Mouse (Mus musculus) T-helper 1 cell (primary cell): Measurements from ENCODE around the gene Asap2.

Experiments
- in situ Hi-C: fragments of 300-600 bp; cut with MboI, MseI; formaldehyde crosslinking; loops from one replicate; pipeline ENCODE4 v1.15.1; 2025; ENCODE audit warnings: high pct_unique_total_duplicates

Gene Asap2

GRCm38 (mm10) chr12:21207422-21207821, 217.2 kb downstream of the Asap2 start:
- in situ Hi-C loops: no loop called here

GRCm38 (mm10) chr12:21208172-21208795, 218.0 kb downstream of the Asap2 start:
- in situ Hi-C loops: no loop called here

GRCm38 (mm10) chr12:21209273-21209672, 219.0 kb downstream of the Asap2 start:
- in situ Hi-C loops: no loop called here

- in situ Hi-C loops: no loop called here
These were observed 222.6 kb downstream of the Asap2 start for GRCm38 (mm10) chr12:21212876-21213275.

DNA sequence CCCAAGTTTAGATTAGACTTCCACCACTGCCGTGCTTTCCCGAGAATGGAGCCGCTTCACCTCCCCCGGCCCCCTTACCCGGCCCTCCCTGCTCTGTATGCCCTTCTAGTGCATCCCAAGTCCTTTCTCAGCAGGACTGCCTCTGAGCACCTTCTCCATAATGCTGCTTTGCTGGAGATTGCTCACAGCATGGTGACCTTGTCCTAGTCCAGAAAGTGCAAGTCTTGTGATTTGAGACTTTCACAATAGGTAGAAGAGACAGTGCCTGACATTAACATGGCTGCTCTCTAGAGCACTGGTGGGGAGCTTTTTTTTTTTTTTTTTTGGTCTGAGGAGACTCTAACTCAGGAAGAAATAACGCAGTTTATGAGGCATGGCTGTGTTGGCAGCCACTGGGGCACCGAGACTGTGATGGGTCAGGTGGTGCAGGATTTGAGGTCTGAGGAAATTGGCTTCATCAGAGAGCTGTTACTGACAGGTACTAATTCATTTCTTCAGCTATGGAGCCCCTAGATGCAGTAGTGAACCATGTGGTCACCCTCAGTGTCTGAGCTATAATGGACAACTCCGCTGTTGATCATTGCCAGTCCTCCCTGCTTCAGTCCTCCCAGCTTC, 224.4 kb downstream of the Asap2 start:
- in situ Hi-C loops: no loop called here

DNA sequence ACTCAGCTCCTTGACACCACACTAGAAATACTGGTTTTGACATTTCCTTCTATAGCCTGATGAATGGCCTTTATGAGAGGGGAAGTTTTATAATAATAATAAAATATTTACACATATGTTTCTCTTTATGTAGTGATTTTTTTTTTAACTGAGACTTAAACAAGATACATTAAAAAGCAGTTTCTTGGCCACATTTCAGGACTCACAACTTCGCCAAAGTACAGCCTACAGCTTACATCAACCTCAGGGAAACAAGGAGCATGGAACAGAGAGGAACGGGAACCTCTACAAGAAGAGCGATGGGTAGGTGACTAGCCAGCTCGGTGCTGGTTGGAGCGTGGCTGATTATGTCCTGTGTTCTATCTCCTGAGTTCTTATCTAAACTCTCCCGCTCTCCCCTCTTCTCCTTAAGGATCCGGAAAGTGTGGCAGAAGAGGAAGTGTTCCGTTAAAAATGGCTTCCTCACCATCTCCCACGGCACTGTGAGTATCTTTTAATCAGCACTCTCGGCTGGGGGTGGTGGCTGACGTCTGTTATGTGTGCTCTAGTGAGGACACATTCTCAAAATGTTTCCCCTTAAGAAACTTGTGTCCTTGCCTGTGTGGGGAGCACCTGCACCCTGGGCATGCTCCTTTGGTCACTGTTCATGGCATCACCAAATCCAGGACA, 227.7 kb downstream of the Asap2 start:
- in situ Hi-C loops: no loop called here

- in situ Hi-C loops: no loop called here
These were observed 230.3 kb downstream of the Asap2 start for GRCm38 (mm10) chr12:21220596-21220995.

DNA sequence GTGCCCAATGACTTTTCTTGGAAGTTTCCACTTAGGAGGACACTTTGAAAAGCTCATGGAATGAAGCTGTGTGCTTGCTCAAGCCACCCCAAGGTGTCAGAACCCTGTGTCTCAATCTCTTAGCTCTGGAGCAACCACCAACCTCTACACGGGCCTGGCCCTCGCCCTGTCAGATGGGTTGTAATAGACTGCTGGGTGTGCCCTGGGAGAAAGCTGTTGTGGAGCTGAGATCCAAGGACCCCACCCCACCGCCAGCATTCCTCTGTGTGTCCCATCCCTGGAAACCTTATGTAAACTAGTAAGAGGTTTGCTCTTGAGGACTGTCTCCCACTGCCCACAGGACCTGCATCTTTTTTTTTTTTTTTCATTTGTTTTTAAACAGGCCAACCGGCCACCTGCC, 233.7 kb downstream of the Asap2 start:
- in situ Hi-C loops: no loop called here

- in situ Hi-C loops: no loop called here
These were observed 235.1 kb downstream of the Asap2 start for GRCm38 (mm10) chr12:21225358-21225757.

- in situ Hi-C loops: no loop called here
These were observed 236.1 kb downstream of the Asap2 start for GRCm38 (mm10) chr12:21226316-21226715.

DNA sequence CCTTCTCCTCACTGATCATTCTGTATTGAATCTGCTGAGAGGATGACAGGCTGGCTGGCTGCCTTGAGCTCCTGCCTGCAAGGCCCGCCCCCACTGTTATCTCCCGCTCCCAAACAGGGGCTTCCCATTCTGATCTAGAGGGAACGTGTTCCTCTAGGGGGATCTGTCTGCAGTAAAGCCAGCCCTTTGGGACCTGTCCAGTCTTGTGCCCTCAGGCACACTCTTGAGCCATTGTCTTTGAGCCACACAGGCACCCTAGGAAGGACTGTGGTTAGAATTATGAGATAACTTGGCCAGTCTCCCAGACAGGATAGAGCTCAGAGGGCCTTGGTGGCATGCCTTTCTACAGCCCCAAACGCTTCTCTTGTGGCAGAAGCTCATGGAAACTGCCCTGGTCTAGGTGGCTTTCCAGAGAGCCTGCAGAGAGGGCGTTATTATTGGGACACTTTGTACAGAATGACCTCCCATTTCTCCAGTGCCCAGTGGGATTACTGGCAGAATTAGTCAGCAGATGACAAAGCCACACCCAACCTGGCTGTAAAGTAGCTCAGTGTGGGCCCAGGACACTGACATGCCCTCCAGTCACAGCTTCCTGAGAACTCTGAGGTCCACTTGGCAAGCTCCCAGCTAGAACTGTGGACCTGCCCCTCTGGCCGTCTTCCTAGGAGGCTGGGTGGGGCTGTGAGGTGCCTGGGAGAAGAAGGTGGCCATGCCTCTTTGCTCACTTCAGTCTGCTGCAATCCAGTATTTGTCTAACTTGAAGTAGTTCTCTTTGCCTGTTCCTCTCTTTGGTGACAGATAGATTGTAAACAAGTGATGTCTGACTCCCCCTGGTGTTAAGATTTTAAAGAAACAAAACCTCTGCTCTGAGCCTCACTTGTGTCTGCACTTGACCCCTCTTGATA, 237.1 kb downstream of the Asap2 start:
- in situ Hi-C loops: no loop called here

GRCm38 (mm10) chr12:21228650-21229049, 238.4 kb downstream of the Asap2 start:
- in situ Hi-C loops: no loop called here

GRCm38 (mm10) chr12:21229076-21229918, 239.0 kb downstream of the Asap2 start:
- in situ Hi-C loops: no loop called here

DNA sequence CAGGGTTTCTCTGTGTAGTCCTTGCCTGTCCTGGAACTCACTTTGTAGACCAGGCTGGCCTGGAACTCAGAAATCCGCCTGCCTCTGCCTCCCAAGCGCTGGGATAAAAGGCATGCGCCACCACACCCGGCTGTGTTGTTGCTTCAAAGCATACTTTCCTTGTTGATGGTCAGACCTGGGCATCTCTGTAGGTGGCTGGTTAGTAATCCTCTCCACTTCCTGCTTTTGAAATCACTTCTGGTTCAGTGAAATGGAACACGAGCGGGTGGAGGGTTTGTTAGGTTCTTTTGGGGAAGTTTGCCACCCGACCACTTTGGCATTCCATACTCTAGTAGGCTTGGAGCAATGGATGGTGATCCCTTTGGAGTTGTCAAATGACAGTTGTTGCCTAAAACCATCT, 243.5 kb downstream of the Asap2 start:
- in situ Hi-C loops: no loop called here

DNA sequence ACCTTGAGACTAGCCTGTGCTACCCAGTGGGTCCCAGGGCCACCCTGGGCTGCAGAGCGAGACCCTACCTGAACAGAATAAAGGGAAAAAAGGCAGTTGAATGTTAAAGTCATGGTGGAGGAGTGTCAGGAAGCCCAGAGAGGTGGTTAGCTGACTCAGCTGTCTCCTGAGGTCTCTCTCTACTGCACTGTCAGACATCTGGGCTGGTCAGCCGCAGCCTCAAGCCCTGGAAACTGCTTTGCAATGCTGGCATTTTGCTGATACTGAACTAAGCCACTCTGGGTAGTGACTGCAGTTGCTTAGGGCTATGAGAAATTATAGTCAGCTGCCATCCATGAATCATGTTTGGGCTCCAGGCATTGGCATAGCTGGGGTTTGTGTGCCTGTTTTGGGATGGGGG, 244.3 kb downstream of the Asap2 start:
- in situ Hi-C loops: no loop called here

- in situ Hi-C loops: no loop called here
These were observed 251.7 kb downstream of the Asap2 start for GRCm38 (mm10) chr12:21241965-21242364.

GRCm38 (mm10) chr12:21244375-21244960, 254.2 kb downstream of the Asap2 start:
- in situ Hi-C loops: no loop called here

- in situ Hi-C loops: no loop called here
These were observed 257.6 kb downstream of the Asap2 start for GRCm38 (mm10) chr12:21247711-21248392.

- in situ Hi-C loops: loop anchor here (10.0 to 25.0 kb wide), 2 partner anchors 166 to 352 kb away; no protein-coding TSS in a partner anchor
These were observed 270.4 kb downstream of the Asap2 start for GRCm38 (mm10) chr12:21260494-21261256.
